Mouse (Mus musculus): ENCODE measurements around the gene Prpf6. TPM values are rescaled to one million over a fixed set of nuclear protein-coding genes. Genes with fewer than 3 reads are reported as not detected.

Gene Prpf6
- polyA plus RNA-seq, 1 experiment from 2014 or later: 76.9 TPM

DNA sequence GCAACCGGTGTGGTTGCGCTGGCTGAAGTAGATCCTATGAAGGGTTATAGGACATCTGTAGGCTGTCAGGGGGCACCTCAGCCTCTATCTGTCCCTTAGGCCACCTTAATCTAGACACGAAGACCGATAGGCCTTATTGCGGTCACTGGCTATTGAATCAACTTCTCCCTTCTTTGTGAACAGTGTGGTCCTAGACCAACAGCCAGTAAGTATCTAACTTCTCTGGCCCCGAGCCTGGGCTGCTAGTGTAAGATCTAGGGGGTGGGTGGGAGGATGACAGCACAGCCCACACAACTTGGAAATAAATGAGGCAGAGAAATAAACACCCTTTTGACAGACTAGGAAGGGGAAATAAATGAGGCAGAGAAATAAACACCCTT, 1.4 kb downstream of the Prpf6 start:
- Histone ChIP-seq H3K4me3 (replicated peaks) (peak overlapping the region; percentile 88), H3K27ac (peak overlapping the region; percentile 81), H3K4me2 (peak overlapping the region; percentile 86), H3K9ac (peak overlapping the region; percentile 96), H3K36me3 (replicated peaks) (peaks cover 43% of the 10 kb centered on the region), H3K27me3 (no peaks in the 10 kb centered on the region), H3K4me1 (peaks cover 27% of the 10 kb centered on the region), H3K9me3 (no peaks in the 10 kb centered on the region)
- peak; percentile 15; the same call in 1 of the 2 replicates for ATAC-seq (ENCODE audit: low FRiP score)
- 7% methylated on average over 6 of the region's 6 CpGs for WGBS

DNA sequence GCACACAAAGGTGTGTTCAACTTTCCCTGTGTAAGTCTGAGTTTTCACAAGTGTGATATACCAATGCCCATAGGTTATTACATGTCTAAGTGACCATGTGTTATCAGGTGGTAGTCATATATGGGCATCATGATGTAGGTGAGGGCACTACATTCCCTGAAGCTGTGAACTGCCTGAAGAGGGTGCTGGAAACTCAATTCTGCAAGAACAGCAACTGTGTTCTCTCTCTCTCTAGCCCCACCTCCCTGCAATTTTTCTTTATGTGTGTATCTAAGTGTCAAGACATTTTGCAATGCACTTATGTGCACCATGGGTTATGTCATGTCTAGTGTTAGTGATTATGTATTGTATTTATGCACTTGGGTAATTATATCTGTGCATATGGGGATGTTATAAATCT, 2.3 kb downstream of the Prpf6 start:
- no peaks in the 10 kb centered on the region for H3K9me3 ChIP-seq
- no peak for ATAC-seq (ENCODE audit: low FRiP score)
- H3K36me3 ChIP-seq (replicated peaks): peaks cover 34% of the 10 kb centered on the region
- H3K27ac ChIP-seq: no peak overlapping the region
- H3K4me1 ChIP-seq: peaks cover 33% of the 10 kb centered on the region
- no peaks in the 10 kb centered on the region for H3K27me3 ChIP-seq
- no peak overlapping the region for H3K4me3 ChIP-seq (replicated peaks)
- no peak overlapping the region for H3K4me2 ChIP-seq
- H3K9ac ChIP-seq: no peak overlapping the region

DNA sequence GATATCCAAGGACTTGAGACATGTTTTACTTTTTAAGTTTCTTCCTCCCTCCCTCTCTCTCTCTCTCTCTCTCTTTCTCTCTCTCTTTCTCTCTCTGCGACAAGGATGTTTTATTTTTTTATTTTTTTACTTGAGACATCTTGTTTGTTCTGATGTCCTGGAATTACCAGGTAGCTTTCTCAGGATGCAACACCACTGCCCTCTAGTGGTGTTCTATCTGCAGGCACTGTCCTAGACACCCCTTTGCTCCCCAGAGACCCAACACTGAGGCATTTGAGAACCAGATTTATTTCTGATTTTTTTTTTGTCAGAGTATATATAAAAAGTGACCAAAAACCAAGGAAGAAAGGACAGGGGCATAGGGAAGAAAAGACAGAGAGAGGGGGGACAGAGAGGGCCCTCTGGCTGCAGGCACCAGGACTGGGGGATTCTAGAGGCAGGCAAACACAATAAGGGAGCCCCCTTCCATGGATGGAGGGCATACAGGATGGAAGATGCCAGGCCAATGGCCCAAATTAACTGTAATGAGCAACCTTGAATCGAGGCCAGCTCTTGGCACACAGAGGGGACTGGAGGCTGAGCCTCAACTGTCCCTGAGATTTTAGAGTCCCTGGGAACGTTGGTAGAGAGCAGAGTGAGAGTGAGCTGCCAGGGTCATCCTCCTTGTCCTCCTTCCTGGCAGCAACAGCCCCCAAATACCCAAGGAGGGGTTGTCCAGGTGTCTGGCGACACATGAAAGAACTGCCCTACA, 3.5 kb downstream of the Prpf6 start:
- 83% methylated on average over 4 of the region's 4 CpGs for WGBS
- Histone ChIP-seq H3K27me3 (no peaks in the 10 kb centered on the region), H3K4me1 (peaks cover 41% of the 10 kb centered on the region), H3K27ac (no peak overlapping the region), H3K36me3 (replicated peaks) (peaks cover 22% of the 10 kb centered on the region), H3K4me2 (no peak overlapping the region), H3K4me3 (replicated peaks) (no peak overlapping the region), H3K9ac (no peak overlapping the region), H3K9me3 (no peaks in the 10 kb centered on the region)
- ATAC-seq (ENCODE audit: low FRiP score): no peak

DNA sequence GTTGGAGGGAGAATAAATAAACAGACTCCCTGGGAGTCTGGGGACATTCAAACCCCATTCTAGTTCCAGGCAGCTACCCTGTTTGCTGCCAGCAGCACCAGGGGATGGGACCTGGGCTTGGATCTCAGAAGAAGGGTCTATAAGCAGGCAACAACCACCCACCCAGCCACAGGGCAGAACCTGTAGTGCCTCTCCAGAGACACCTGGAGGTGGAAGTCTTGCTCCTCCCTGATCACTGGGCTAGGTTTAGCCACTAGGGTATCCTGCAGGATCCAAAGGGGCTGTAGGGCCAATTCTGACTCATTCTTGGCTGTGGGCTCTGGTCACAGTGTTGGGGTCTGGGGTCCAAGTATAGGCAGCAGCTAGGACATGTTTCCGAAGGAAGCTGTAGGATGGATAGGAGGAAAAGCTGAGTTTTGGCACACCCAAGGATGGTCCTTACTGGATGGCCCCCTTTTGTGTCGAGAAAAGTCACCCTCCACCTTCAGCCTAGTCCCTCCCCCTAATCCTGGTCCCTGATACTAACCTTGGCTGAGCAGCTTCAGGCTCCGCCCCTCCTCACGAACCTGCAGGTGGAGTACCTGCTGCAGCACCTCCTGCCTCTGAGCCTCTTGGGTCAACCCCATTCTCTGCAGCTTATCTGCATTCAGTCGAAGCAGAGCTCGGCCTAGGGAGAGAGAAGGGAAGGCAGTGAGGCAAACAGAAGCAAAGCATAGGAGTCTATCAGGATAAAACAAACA, 4.7 kb downstream of the Prpf6 start:
- peaks cover 42% of the 10 kb centered on the region for H3K4me1 ChIP-seq
- H3K27me3 ChIP-seq: no peaks in the 10 kb centered on the region
- no peak overlapping the region for H3K9ac ChIP-seq
- WGBS: 64% methylated on average over 6 of the region's 6 CpGs
- no peaks in the 10 kb centered on the region for H3K9me3 ChIP-seq
- H3K27ac ChIP-seq: no peak overlapping the region
- no peak for ATAC-seq (ENCODE audit: low FRiP score)
- no peak overlapping the region for H3K4me3 ChIP-seq (replicated peaks)
- no peak overlapping the region for H3K4me2 ChIP-seq
- H3K36me3 ChIP-seq (replicated peaks): peaks cover 16% of the 10 kb centered on the region; the same call in 1 of the 2 replicates

DNA sequence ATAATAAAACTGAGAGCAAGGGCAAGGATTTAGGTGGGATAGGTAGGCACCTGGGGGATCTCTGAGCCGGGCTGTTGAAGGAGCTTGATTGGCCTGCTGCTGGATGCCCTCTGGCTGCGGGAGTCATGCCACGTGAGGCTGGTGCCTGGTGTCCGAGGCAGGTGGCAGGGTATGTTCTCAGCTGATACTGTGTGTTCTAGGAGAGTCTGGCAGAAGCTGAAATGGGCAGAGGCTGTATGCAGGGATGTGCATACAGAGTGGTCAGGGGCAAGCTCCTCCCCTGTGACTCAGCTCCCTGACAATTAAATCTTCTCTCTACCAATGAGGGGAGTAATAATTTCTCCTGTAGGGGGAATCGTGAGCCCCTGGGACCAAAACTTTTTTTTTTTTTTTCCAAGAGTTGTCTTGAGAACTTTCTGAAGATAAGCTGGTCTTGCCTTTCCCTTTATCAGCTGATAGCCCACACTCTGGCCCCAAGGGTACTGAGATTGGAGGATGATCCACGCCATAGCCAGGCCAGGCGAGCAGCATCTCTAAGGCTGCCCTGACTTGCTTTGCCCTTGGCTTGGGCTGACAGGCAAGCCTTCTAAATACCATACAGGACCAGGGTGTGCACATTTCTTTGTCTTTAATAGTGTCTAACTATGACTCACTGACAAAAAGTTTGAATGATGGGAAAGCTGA, 5.9 kb downstream of the Prpf6 start:
- Histone ChIP-seq H3K4me1 (peaks cover 46% of the 10 kb centered on the region), H3K27ac (peak overlapping the region; percentile 84; the same call in 1 of the 2 replicates), H3K36me3 (replicated peaks) (peaks cover 16% of the 10 kb centered on the region; the same call in 1 of the 2 replicates), H3K9ac (no peak overlapping the region), H3K9me3 (no peaks in the 10 kb centered on the region), H3K4me3 (replicated peaks) (no peak overlapping the region; the same call in 1 of the 2 replicates), H3K27me3 (no peaks in the 10 kb centered on the region), H3K4me2 (peak overlapping the region; percentile 82)
- no peak for ATAC-seq (ENCODE audit: low FRiP score)
- WGBS: 73% methylated on average over 7 of the region's 7 CpGs

DNA sequence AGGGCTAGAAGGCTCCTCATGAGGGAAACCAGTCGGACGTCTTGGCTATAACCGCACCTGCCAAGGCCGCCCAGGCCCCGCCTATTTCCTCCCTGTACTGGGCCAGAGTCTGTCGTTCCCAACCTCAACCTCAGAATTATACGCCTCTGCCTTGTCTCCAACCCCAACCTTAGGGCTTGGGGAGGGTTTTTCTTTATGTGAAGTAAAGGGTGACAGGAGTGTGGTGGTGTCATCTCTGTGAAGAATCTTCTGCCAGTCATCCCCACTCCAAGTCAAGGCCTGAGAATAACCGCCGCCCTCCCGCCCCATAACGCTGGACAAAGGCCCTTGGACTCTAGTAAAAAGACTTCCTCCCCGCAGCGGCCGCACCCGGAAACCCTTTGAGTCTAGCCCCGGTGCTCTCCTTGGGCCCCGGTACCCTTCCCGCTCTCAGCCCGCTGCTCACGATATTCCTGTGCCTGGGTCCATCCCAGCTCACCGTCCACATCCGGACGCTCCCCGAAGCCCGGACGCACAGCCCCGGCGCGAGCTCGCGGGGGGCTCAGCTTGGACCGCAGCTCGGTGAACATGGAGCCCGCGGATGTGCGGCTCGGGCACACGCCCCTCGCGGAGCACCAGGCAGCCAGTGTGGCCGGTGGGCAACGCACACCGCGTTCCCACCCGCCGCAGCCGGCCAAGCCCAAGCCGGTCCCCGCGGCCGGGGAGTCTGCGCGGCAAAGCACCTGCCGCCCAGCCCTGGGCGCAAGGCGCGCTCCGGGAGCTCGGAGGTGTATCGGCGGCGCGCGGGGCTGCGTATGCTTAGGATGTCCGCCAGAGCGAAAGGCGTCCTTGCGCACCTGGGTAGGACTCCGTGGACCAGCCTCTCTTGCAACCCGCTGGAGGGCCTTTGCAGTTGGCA, 7.0 kb downstream of the Prpf6 start, which contains the start of gene Samd10:
Samd10 (minus strand) TSS at position 759 of the 898 bp plus-strand sequence.
- peak within 1 kb of the TSS; percentile 76 for H3K4me3 ChIP-seq (replicated peaks)
- peak within 1 kb of the TSS; percentile 82 for H3K4me2 ChIP-seq
- no peaks in the 10 kb centered on the region for H3K27me3 ChIP-seq
- H3K9me3 ChIP-seq: no peaks in the 10 kb centered on the region
- peak within 1 kb of the TSS; percentile 84 for H3K27ac ChIP-seq
- peak; percentile 34 for ATAC-seq (ENCODE audit: low FRiP score)
- H3K4me1 ChIP-seq: peaks cover 47% of the 10 kb centered on the region
- H3K36me3 ChIP-seq (replicated peaks): peaks cover 16% of the 10 kb centered on the region; the same call in 1 of the 2 replicates
- WGBS: under 1% methylated on average over 71 of the region's 71 CpGs
- H3K9ac ChIP-seq: peak within 1 kb of the TSS; percentile 92

DNA sequence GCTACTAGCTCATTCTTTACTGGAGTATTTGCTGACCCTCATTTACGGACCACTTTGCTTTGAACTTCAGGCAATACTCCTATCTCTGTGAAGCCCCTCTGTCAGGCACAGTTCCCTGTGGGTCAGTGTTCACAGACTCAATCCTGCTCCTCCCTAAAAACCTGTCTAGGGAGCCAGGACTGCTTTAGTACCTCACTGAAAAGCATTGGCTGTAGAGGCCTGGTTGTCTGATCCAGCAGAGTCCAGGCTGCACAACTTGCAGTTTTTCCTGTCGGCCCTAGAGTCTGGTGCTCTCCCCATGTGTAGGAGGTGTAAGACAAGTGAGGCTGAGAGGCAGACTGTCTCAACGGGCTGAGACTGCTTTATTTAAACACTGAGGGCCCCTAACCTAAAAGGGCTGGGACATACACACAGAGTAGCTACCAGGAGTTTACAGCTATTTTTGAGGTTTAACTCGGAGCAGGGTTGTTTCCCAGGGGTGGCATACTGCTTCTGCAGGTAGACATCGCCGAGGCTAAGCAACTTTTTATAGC, 8.6 kb downstream of the Prpf6 start:
- peak overlapping the region; percentile 92 for H3K4me3 ChIP-seq (replicated peaks)
- no peak for ATAC-seq (ENCODE audit: low FRiP score)
- H3K4me1 ChIP-seq: peaks cover 47% of the 10 kb centered on the region
- H3K9me3 ChIP-seq: no peaks in the 10 kb centered on the region
- H3K9ac ChIP-seq: peak overlapping the region; percentile 93; the same call in 1 of the 2 replicates
- peak overlapping the region; percentile 87 for H3K4me2 ChIP-seq
- H3K27ac ChIP-seq: peak overlapping the region; percentile 84; the same call in 1 of the 2 replicates
- H3K27me3 ChIP-seq: no peaks in the 10 kb centered on the region
- H3K36me3 ChIP-seq (replicated peaks): peaks cover 16% of the 10 kb centered on the region; the same call in 1 of the 2 replicates
- 67% methylated on average over 6 of the region's 6 CpGs for WGBS

DNA sequence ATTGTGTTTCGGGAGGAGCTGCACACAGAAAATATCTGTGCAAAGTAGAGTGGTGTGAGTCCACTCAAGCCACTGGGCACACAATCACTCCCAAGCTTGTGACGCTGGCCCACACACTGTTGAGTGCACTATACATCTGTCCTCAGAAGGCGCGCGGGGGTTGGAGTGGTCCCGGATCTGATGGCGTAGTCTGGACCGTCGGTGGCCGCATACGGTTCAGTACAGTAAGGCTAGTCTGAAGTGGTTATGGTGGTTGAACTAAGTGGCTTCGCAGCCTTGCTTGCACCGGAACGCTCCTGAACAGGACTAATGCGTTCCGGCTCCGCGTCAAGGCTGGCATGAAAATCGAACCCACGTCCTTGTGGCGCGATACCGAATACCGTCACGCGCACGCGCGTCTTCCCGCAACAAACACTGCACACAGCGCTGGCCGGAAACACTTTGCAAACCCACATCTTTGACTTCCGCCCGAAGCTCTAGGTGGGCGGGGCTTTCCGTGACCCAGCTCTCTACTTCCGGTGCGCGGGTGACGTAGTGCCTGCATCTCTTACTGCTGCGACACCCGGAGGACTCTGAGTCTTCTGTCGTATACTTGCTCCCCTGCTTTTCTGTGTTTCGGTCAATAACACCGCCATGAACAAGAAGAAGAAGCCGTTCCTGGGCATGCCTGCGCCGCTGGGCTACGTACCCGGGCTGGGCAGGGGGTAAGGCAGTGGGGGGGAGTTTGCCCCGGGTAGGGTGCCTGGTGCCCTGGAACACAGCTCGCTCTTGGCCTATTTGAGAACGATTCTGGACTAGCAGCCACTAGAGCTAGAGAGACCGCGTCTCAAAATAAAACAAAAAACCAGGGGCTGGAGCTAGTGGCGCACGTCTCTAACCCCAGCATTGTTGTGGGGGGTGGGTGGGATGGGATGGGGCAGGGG, 9.4 kb downstream of the Prpf6 start:
- Histone ChIP-seq H3K27me3 (no peaks in the 10 kb centered on the region), H3K27ac (peak overlapping the region; percentile 84), H3K4me1 (peaks cover 47% of the 10 kb centered on the region), H3K4me3 (replicated peaks) (peak overlapping the region; percentile 92), H3K4me2 (peak overlapping the region; percentile 87), H3K9ac (peak overlapping the region; percentile 93), H3K36me3 (replicated peaks) (peaks cover 8% of the 10 kb centered on the region; the same call in 1 of the 2 replicates), H3K9me3 (no peaks in the 10 kb centered on the region)
- 1% methylated on average over 57 of the region's 57 CpGs for WGBS
- peak; percentile 95 for ATAC-seq (ENCODE audit: low FRiP score)

DNA sequence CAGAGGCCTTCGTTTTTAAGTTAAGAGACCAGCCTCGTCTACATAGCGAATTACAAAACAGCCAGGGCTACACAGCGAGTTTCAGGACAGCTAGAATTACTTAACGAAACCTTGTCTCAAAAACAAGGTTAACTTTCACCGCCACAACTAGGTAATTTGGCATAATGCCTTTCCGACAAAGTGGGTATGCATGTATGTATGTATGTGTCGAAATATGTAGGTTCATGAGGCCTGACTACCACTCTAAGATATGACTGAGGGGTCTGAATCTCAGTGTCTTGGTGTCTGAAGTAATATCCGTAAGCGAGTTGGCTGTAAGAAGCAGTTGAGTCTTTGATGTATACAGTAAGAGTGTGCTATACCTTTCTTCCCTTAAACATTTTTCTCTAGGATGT, 10.1 kb downstream of the Prpf6 start:
- Histone ChIP-seq H3K4me1 (peaks cover 47% of the 10 kb centered on the region), H3K9me3 (no peaks in the 10 kb centered on the region), H3K9ac (peak overlapping the region; percentile 93), H3K27me3 (no peaks in the 10 kb centered on the region), H3K27ac (no peak overlapping the region), H3K4me2 (peak overlapping the region; percentile 87), H3K36me3 (replicated peaks) (0 out of 2 replicates have a peak, but pooled peaks cover 2% of the 10 kb centered on the region), H3K4me3 (replicated peaks) (peak overlapping the region; percentile 92)
- no peak for ATAC-seq (ENCODE audit: low FRiP score)
- WGBS: 29% methylated on average over 10 of the region's 10 CpGs

DNA sequence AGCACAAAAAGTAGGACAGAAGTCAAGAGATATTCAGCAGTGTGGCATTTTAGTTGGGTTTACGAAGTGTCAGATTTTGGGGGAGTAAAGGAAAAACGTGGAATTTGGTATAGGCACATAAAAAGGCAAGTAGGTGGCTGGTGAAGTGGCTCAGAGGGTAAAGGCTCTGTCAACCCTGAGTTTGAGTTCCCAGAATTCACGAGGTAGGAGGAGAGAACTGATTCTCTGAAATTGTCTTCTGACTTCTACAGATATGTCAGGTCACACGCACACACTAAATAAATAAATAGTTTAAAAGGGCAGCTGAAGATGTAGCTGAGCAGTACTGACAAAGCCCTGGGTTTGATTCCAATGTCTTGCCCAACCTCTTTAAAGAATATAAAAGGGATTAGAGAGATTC, 10.7 kb downstream of the Prpf6 start:
- H3K27ac ChIP-seq: no peak overlapping the region
- H3K4me2 ChIP-seq: peak overlapping the region; percentile 87
- no peaks in the 10 kb centered on the region for H3K36me3 ChIP-seq (replicated peaks)
- WGBS: 78% methylated on average over 4 of the region's 4 CpGs
- no peaks in the 10 kb centered on the region for H3K27me3 ChIP-seq
- no peak overlapping the region for H3K9ac ChIP-seq
- H3K4me1 ChIP-seq: peaks cover 45% of the 10 kb centered on the region
- no peak for ATAC-seq (ENCODE audit: low FRiP score)
- H3K4me3 ChIP-seq (replicated peaks): peak overlapping the region; percentile 92; the same call in 1 of the 2 replicates
- H3K9me3 ChIP-seq: no peaks in the 10 kb centered on the region

Measured in forebrain, embryonic 12.5 days (tissue).